Mouse (Mus musculus): ENCODE results near the gene Foxg1.

DNA sequence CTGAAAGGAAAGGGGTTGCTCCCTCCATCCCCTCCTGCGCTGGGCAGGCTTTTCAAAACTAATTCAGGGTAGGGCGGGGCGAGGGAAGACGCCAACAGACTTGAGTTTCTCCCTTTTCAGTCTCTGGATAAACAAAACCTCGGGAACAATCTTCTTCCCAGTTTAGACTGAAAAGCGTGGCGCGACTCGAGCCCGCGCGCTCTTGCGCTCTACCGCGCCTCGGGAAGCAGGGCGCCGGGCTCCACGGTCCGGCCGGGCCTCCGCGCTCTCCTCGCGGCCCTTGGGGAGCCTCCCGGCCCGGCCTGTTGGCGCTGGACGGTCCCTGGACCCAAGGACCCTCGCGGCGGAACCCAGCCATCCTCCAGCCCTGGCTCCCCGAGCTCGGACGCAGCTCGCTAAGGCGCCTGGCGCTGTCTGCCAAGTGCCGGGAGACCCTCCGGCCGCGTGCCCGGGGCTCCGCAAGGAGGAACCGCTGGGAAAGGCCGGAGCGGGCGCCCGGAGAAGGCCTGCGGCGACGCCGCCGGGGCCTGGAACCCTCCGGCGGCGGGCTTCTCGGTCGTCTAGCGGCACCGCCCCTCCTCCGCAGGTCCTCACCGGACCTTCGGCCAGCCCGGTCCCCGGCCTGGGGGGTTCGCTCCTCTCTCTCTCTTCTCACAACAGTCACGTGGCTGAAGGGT lies 18.8 kb downstream of the Foxg1 start:
- TF ChIP-seq EP300 (IDR thresholded peaks at IDR 0.05; ENCODE audit: low read depth) (no peak), CTCF (IDR thresholded peaks at IDR 0.05; ENCODE audit: low read depth) (no peak)
